Mouse (Mus musculus): ENCODE data around the gene Megf8.

Gene Megf8

GRCm38 (mm10) chr7:25279076-25279860 is 37.7 kb upstream of the Megf8 start:
- peak; percentile 78 for DNase-seq (ENCODE audit: low spot score)

- DNase-seq (ENCODE audit: low spot score), result no peak
Measured at GRCm38 (mm10) chr7:25279861-25280791, 36.8 kb upstream of the Megf8 start.

GRCm38 (mm10) chr7:25281166-25281733 is 35.7 kb upstream of the Megf8 start:
- DNase-seq (ENCODE audit: low spot score), result no peak

GRCm38 (mm10) chr7:25281734-25282601 is 35.0 kb upstream of the Megf8 start:
- DNase-seq (ENCODE audit: low spot score), result peak; percentile 94

- no peak for DNase-seq (ENCODE audit: low spot score)
Measured at GRCm38 (mm10) chr7:25282731-25283211, 34.2 kb upstream of the Megf8 start.

- DNase-seq (ENCODE audit: low spot score), result no peak
Measured at GRCm38 (mm10) chr7:25283637-25284036, 33.3 kb upstream of the Megf8 start.

- DNase-seq (ENCODE audit: low spot score), result no peak
Measured at GRCm38 (mm10) chr7:25284171-25284570, 32.8 kb upstream of the Megf8 start.

GRCm38 (mm10) chr7:25284766-25285165 is 32.2 kb upstream of the Megf8 start:
- no peak for DNase-seq (ENCODE audit: low spot score)

- no peak for DNase-seq (ENCODE audit: low spot score)
Measured at GRCm38 (mm10) chr7:25285511-25286238, 31.3 kb upstream of the Megf8 start.

GRCm38 (mm10) chr7:25286989-25287388 is 30.0 kb upstream of the Megf8 start:
- no peak for DNase-seq (ENCODE audit: low spot score)

- DNase-seq (ENCODE audit: low spot score), result no peak
Measured at GRCm38 (mm10) chr7:25288011-25288410, 29.0 kb upstream of the Megf8 start.

GRCm38 (mm10) chr7:25288721-25289120 is 28.2 kb upstream of the Megf8 start:
- DNase-seq (ENCODE audit: low spot score), result no peak

GRCm38 (mm10) chr7:25289925-25290324 is 27.0 kb upstream of the Megf8 start:
- DNase-seq (ENCODE audit: low spot score), result no peak

GRCm38 (mm10) chr7:25290463-25290862 is 26.5 kb upstream of the Megf8 start:
- no peak for DNase-seq (ENCODE audit: low spot score)

- DNase-seq (ENCODE audit: low spot score), result no peak
Measured at GRCm38 (mm10) chr7:25290911-25291310, 26.1 kb upstream of the Megf8 start.

GRCm38 (mm10) chr7:25292107-25292506 is 24.9 kb upstream of the Megf8 start:
- no peak for DNase-seq (ENCODE audit: low spot score)

- DNase-seq (ENCODE audit: low spot score), result no peak
Measured at GRCm38 (mm10) chr7:25293191-25293739, 23.7 kb upstream of the Megf8 start.

- DNase-seq (ENCODE audit: low spot score), result no peak
Measured at GRCm38 (mm10) chr7:25294495-25294894, 22.5 kb upstream of the Megf8 start.

- no peak for DNase-seq (ENCODE audit: low spot score)
Measured at GRCm38 (mm10) chr7:25294960-25295722, 21.8 kb upstream of the Megf8 start.

All from urinary bladder, postnatal 25 days (tissue).